Mouse (Mus musculus): ENCODE measurements around the gene Olfr904.

DNA sequence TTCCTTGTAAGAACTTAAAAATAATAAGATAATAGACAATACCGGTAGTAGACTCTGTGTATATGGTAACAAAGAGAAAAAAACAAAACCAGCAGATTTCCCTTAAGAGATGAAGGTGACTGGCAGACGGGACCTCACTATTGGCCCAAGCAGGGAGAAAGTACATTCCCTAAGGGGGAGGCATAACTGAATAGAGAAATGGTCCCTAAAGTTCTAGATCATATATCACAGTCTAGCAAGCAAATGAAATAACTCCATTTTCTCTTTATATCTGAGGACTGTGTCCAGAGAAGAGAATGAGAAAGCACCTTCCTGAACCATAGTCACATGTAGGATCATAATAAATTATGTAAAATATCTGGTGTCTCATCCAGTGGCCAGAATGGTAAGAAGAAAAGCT lies 32.6 kb downstream of the Olfr904 start, which contains the start of gene Olfr907:
- TF ChIP-seq CTCF (IDR thresholded peaks at IDR 0.05; ENCODE audit: low read depth, low read length) (no peak), POLR2A (IDR thresholded peaks at IDR 0.05; ENCODE audit: extremely low read depth, insufficient read depth, low read length) (no peak)

Data from liver, adult 2 months (tissue).